Mouse (Mus musculus): Measurements from ENCODE around the gene Fut8. TPM values are rescaled to one million over a fixed set of nuclear protein-coding genes. Genes with fewer than 3 reads are reported as not detected.
A peak's percentile ranks its signal among the peaks of the same experiment; 100 is the strongest.

Gene Fut8
- total and polyA plus RNA-seq, 3 experiments = 60.6 to 124 (median 86.0) TPM

- H3K27me3 ChIP-seq (replicated peaks) = no peaks in the 10 kb centered on the region
- in situ Hi-C loops (cut with MboI; ENCODE audit: low pct_ligation_motif_present, low pct_unique_long_range_greater_than_20kb, low sequenced_read_pairs) = no loop called here
- peak overlapping the region; percentile 45 for H3K4me2 ChIP-seq (ENCODE audit: insufficient read depth, low read depth, poor library complexity, severe bottlenecking)
- peak; percentile 63 for DNase-seq (ENCODE audit: extremely low read depth)
- H3K36me3 ChIP-seq (replicated peaks in 1 of 2; ENCODE audit: control insufficient read depth in 1 of 2, insufficient read depth in 1 of 2, low read length in 1 of 2) = no peaks in the 10 kb centered on the region
- no peaks in the 10 kb centered on the region for H3K79me2 ChIP-seq (replicated peaks; ENCODE audit: control insufficient read depth, extremely low read depth, insufficient read depth, poor library complexity, severe bottlenecking)
- H3K4me3 ChIP-seq (replicated peaks in 1 of 3; ENCODE audit: low read depth in 2 of 3, low read length in 2 of 3, poor library complexity in 1 of 3) = no peak overlapping the region
- peaks cover 9 to 65% of the 10 kb centered on the region in 2 experiments for H3K4me1 ChIP-seq (ENCODE audit: control insufficient read depth in 1 of 2, insufficient read depth in 2 of 2)
- H3K27ac ChIP-seq (ENCODE audit: insufficient read depth, low read depth) = no peak overlapping the region
- TF ChIP-seq ETS1 (conservative IDR thresholded peaks at IDR 0.05; ENCODE audit: low read depth, low read length) (peak; percentile 27; the same call in 1 of the 2 replicates), E2F4 (IDR thresholded peaks at IDR 0.05; ENCODE audit: insufficient replicate concordance, low read depth, low read length) (no peak), NRF1 (IDR thresholded peaks at IDR 0.05; ENCODE audit: low read depth, low read length) (no peak), CHD1 (IDR thresholded peaks at IDR 0.05; ENCODE audit: low read depth, low read length) (no peak), USF2 (conservative IDR thresholded peaks at IDR 0.05; ENCODE audit: low read depth, low read length) (peak; percentile 73), RAD21 (IDR thresholded peaks at IDR 0.05; ENCODE audit: low read depth, low read length) (no peak), MAFK (IDR thresholded peaks at IDR 0.05; ENCODE audit: insufficient replicate concordance, low read length) (no peak), NELFE (IDR thresholded peaks at IDR 0.05; ENCODE audit: low read depth, low read length) (no peak), CTCF (conservative IDR thresholded peaks at IDR 0.05 in 1 of 2, IDR thresholded peaks at IDR 0.05 in 1 of 2; ENCODE audit: low read depth in 2 of 2, low read length in 2 of 2) (no peak), POLR2A (IDR thresholded peaks at IDR 0.05; ENCODE audit: low read depth, low read length) (no peak), POLR2AphosphoS2 (IDR thresholded peaks at IDR 0.05; ENCODE audit: low read depth, low read length) (no peak), HCFC1 (IDR thresholded peaks at IDR 0.05; ENCODE audit: low read depth, low read length) (no peak), UBTF (IDR thresholded peaks at IDR 0.05; ENCODE audit: low read depth, low read length) (no peak), IRF4 (IDR thresholded peaks at IDR 0.05; ENCODE audit: low read depth, low read length) (peak; percentile 69), TCF12 (IDR thresholded peaks at IDR 0.05; ENCODE audit: low read depth, low read length) (peak; percentile 73), MYC (IDR thresholded peaks at IDR 0.05; ENCODE audit: low read depth, low read length) (no peak), ZKSCAN1 (IDR thresholded peaks at IDR 0.05; ENCODE audit: borderline replicate concordance, low read depth, low read length) (no peak), USF1 (IDR thresholded peaks at IDR 0.05; ENCODE audit: low read depth, low read length) (peak; percentile 73), EP300 (IDR thresholded peaks at IDR 0.05; ENCODE audit: low read length) (peak; percentile 80), ZMIZ1 (IDR thresholded peaks at IDR 0.05; ENCODE audit: low read depth, low read length) (no peak), ZNF384 (IDR thresholded peaks at IDR 0.05; ENCODE audit: low read depth, low read length) (no peak), MAX (IDR thresholded peaks at IDR 0.05; ENCODE audit: low read length) (peak; percentile 55; the same call in 1 of the 2 replicates), SIN3A (IDR thresholded peaks at IDR 0.05; ENCODE audit: low read length) (no peak), BHLHE40 (IDR thresholded peaks at IDR 0.05; ENCODE audit: low read depth, low read length) (peak; percentile 74), MXI1 (IDR thresholded peaks at IDR 0.05; ENCODE audit: low read depth, low read length) (no peak), RCOR1 (conservative IDR thresholded peaks at IDR 0.05; ENCODE audit: low read depth, low read length) (no peak), JUN (IDR thresholded peaks at IDR 0.05; ENCODE audit: insufficient read depth, low read depth, low read length) (no peak), SMC3 (IDR thresholded peaks at IDR 0.05; ENCODE audit: low read depth, low read length) (no peak)
- dilution Hi-C loops (cut with MboI; ENCODE audit: extremely low pct_ligation_motif_present, extremely low pct_unique_long_range_greater_than_20kb, low sequenced_read_pairs) = no loop called here
- peaks cover 5% of the 10 kb centered on the region for H3K9me3 ChIP-seq (replicated peaks; ENCODE audit: low read length)
- no peak overlapping the region for H3K9ac ChIP-seq (ENCODE audit: insufficient read depth, low read depth)
These were observed 40.8 kb upstream of the Fut8 start for GRCm38 (mm10) chr12:77197121-77197599.

Data from CH12.LX (cell line).